Mouse (Mus musculus) thymus, adult 2 months (tissue): Measurements from ENCODE around the gene 4833439L19Rik. TPM values are rescaled to one million over a fixed set of nuclear protein-coding genes. Genes with fewer than 3 reads are reported as not detected.

Experiments used
- DNase-seq: peaks from one replicate; pipeline ENCODE4 v3.0.0; 2021
- H3K27ac ChIP-seq: fragments of 200-500 bp; 2 replicates; pipeline ENCODE4 v1.5.1; 2012; ENCODE audit warnings: low read length, control low read depth; ENCODE audit not compliant: control insufficient read depth, insufficient read depth
- H3K27me3 ChIP-seq: fragments of 200-500 bp; 2 replicates; pipeline ENCODE4 v1.6.1; 2012; ENCODE audit warnings: mild to moderate bottlenecking, low read length, moderate library complexity, mixed read lengths; ENCODE audit not compliant: control insufficient read depth, insufficient read depth
- H3K36me3 ChIP-seq: fragments of 200-500 bp; 2 replicates; pipeline ENCODE4 v1.6.1; 2012; ENCODE audit warnings: mild to moderate bottlenecking, low read length, moderate library complexity; ENCODE audit not compliant: control insufficient read depth, insufficient read depth
- H3K4me1 ChIP-seq: fragments of 200-500 bp; replicated peaks from 2 replicates; pipeline ENCODE4 v1.6.1; 2012; ENCODE audit warnings: low read length; ENCODE audit not compliant: control insufficient read depth, insufficient read depth
- H3K4me3 ChIP-seq: fragments of 200-500 bp; 2 replicates; pipeline ENCODE4 v1.5.1; 2012; ENCODE audit warnings: mild to moderate bottlenecking, low read length, control low read depth, moderate library complexity; ENCODE audit not compliant: control insufficient read depth, insufficient read depth
- CTCF ChIP-seq: fragments of 200-500 bp; IDR thresholded peaks from 2 replicates; pipeline ENCODE4 v1.5.1; 2012; ENCODE audit warnings: mild to moderate bottlenecking, control low read depth, low read length, moderate library complexity, borderline replicate concordance; ENCODE audit not compliant: control insufficient read depth, poor library complexity, insufficient read depth; ENCODE audit errors: extremely low read depth
- POLR2A ChIP-seq: fragments of 200-500 bp; IDR thresholded peaks from 2 replicates; pipeline ENCODE4 v1.6.1; 2012; ENCODE audit warnings: mild to moderate bottlenecking, low read length, control low read depth, moderate library complexity; ENCODE audit not compliant: control insufficient read depth, poor library complexity, insufficient read depth; ENCODE audit errors: extremely low read depth
- WGBS: fragments of 180-500 bp; shearing (Covaris S2); methylation state at CpG from one replicate; pipeline ENCODE4 v1.1.7; 2018; 5-methylcytosine and 5-hydroxymethylcytosine counted together
- polyA plus RNA-seq: library from polyadenylated mRNA; depleted of rRNA; stranded (reverse); fragments of >200 nt; gene quantifications from 2 replicates; pipeline ENCODE4 v1.2.3, GENCODE M21; 2012

The 4833439L19Rik gene
- polyA plus RNA-seq, 1 experiment, result 105 TPM

DNA sequence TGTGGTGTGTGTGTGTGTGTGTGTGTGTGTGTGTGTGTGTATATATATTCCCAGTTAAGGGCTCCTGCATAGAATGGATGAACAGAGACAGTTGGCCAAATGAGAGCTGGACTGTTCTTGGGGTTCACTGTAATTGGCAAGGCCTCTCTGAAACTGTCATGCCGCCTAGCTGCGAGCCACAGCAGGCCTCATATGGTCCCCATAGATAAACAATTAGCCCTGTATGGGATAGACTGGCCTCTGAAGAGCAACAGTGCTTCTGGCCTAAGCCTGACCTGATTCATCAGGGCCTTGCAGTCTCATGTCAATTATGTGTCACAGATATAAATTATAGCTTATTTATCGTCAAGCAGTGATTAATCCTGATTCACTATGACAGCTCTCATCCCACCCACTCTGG, 42.8 kb upstream of the 4833439L19Rik start:
- WGBS, result 94% methylated on average over 3 of the region's 3 CpGs
- no peak overlapping the region for H3K4me3 ChIP-seq
- TF ChIP-seq CTCF, result no peak
- no peaks in the 10 kb centered on the region for H3K27me3 ChIP-seq
- no peaks in the 10 kb centered on the region for H3K36me3 ChIP-seq
- H3K27ac ChIP-seq, result no peak overlapping the region
- no peak for DNase-seq
- H3K4me1 ChIP-seq, result peaks cover 7% of the 10 kb centered on the region; the same call in 1 of the 2 replicates

DNA sequence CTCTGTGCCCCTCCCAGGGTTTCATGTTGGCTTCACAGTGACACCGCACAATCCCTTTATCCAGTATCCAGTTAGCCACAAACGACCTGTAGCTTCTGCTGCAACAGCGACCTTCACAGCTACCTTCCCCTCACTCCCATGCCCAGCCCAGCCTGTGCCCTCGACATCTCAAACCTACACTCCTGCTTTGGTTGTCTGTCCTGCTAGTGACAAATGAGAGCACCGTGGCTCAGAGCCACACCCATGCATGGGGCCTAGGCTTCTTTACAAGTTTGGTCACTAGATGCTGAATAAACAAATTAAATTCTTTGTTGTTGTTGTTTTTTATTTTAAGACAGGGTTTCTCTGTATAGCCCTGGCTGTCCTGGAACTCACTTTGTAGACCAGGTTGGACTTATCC, 42.0 kb upstream of the 4833439L19Rik start:
- no peak for DNase-seq
- Histone ChIP-seq H3K27me3 (no peaks in the 10 kb centered on the region), H3K27ac (no peak overlapping the region), H3K4me1 (peaks cover 7% of the 10 kb centered on the region; the same call in 1 of the 2 replicates), H3K36me3 (no peaks in the 10 kb centered on the region), H3K4me3 (no peak overlapping the region)
- TF ChIP-seq POLR2A (no peak), CTCF (no peak)
- 90% methylated on average over 5 of the region's 5 CpGs for WGBS

DNA sequence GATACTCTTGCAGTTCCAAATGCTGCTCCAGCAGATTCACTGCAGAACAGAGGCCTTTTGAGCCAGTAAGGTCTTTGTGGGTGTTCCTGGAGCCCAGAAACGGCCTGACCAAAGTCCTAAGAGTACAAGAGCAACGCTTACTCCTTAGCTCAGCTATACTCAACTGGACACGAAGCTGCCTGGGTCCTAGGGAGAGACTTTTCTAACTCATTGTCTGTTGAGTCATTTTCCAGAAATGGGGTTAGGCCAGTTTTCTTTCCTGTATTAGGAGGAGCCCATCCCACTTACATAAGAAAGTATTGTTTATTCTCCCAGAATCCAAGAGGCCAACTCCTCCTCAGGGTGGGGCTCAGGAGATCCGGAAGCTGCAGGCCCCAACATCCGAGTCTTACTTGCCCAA, 40.2 kb upstream of the 4833439L19Rik start:
- Histone ChIP-seq H3K4me3 (no peak overlapping the region), H3K36me3 (no peaks in the 10 kb centered on the region), H3K27ac (no peak overlapping the region), H3K27me3 (no peaks in the 10 kb centered on the region), H3K4me1 (peaks cover under 1% of the 10 kb centered on the region; the same call in 1 of the 2 replicates)
- TF ChIP-seq CTCF (no peak), POLR2A (no peak)
- 95% methylated on average over 5 of the region's 5 CpGs for WGBS
- no peak for DNase-seq

DNA sequence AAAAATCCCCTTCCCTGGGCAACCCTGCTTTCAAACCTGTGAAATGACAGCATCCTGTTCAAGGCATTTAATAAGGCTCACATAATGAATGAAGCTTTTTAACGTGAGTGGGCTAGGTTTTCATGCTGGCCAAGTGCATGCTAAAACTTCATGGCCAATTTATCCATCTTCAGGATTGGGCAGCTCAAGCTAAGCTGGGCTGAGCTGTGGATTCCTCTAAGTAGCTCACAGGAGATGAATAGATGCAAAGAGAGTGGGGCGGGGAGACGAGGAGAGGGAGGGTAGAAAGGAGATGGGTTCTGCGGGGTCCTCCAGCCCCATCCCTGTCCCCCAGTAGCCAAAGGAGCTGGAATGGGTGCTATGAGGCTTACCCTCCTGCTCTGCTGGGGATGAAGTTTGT, 39.0 kb upstream of the 4833439L19Rik start:
- TF ChIP-seq CTCF, result no peak
- no peak for TF ChIP-seq POLR2A
- no peak for DNase-seq
- Histone ChIP-seq H3K27me3 (no peaks in the 10 kb centered on the region), H3K27ac (no peak overlapping the region), H3K4me3 (no peak overlapping the region), H3K4me1 (no peaks in the 10 kb centered on the region), H3K36me3 (no peaks in the 10 kb centered on the region)
- WGBS, result 96% methylated on average over 4 of the region's 4 CpGs

DNA sequence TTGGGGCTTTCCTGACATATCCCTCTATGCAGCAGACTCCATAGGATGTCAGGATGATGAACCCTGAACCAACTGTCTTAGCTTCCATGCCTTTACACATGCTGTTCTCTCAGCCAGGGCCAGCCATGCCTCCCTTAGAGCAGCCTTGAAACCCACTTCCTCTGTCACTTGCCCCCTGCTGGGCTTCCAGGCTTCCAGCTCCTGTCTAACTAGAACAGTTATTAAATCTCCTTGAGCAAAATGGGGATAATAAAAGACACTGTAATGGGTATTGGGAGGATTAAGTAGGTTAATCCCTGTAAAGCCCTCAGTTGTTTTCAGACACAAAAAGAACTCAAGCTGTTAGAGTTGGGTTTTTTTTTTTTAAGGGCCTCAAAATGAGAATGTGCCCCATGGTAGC, 38.3 kb upstream of the 4833439L19Rik start:
- Histone ChIP-seq H3K27me3 (no peaks in the 10 kb centered on the region), H3K36me3 (no peaks in the 10 kb centered on the region), H3K4me1 (no peaks in the 10 kb centered on the region), H3K4me3 (no peak overlapping the region), H3K27ac (no peak overlapping the region)
- no peak for TF ChIP-seq CTCF
- no peak for TF ChIP-seq POLR2A
- no peak for DNase-seq

DNA sequence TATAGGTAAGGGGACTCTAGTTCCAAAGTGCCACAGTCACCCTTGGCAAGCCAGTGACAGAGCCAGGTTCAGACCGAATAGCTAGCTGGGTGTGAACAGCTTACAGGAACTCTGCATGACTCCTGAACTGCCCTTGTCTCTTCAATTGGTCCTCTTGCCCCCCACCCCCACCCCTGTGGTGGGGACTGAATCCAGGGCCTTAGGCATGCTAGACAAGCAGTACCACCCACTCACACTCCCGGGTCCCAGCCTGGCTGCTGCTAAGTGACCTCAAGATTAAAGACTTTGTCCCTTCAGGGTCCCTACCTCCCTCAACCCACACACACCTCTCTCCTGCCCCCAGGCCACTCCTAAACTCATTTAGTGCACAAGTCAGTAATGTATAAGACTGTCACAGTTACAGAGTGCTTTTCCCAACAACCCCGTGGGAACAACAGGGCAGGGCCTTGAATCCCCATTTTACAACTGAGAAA, 37.4 kb upstream of the 4833439L19Rik start:
- Histone ChIP-seq H3K36me3 (no peaks in the 10 kb centered on the region), H3K4me3 (no peak overlapping the region), H3K4me1 (no peaks in the 10 kb centered on the region), H3K27me3 (no peaks in the 10 kb centered on the region), H3K27ac (no peak overlapping the region)
- DNase-seq, result no peak
- WGBS, result 95% methylated on average over 3 of the region's 3 CpGs
- TF ChIP-seq CTCF (no peak), POLR2A (no peak)

DNA sequence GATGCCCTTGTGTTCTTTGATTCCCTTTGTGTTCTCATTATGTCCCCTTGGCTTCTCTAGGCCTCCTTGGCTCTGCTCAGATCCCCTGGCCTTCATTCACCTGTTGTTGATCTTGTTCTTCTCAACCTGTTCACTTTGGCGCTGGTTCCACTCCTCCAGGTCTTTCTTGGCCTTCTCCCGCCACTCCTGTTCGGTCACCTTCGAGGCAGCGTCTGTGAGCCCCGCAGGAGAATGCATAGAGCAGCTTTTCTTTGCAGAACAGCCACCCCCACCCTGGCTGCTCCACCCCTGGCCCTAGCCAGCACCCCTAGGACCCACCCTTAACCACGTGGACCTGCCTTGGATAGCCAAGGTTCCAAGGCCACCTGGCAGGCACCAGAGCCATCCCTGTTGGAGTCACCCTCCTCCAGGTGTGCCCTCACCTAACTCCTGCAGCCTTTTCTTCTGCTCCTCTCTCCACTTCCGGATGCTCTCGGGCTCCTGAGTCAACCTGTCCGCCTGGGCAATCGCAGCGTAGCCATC, 33.4 kb upstream of the 4833439L19Rik start:
- TF ChIP-seq POLR2A (no peak), CTCF (no peak)
- WGBS, result 95% methylated on average over 12 of the region's 12 CpGs

More for the DNA sequence above, 33.4 kb upstream of the 4833439L19Rik start:
- DNase-seq, result no peak
- Histone ChIP-seq H3K4me3 (no peak overlapping the region), H3K27me3 (no peaks in the 10 kb centered on the region), H3K36me3 (no peaks in the 10 kb centered on the region), H3K4me1 (no peaks in the 10 kb centered on the region), H3K27ac (no peak overlapping the region)
